Mouse (Mus musculus) neural tube, postnatal 0 days (tissue): ENCODE results near the gene Hoxc10. TPM values are rescaled to one million over a fixed set of nuclear protein-coding genes. Genes with fewer than 3 reads are reported as not detected.
A peak's percentile ranks its signal among the peaks of the same experiment; 100 is the strongest.

Source experiments
- microRNA counts: library from miRNA; unstranded; fragments of <30 nt; microRNA quantifications from one replicate; lab custom pipeline; 2015
- microRNA-seq: library from miRNA; unstranded; fragments of <30 nt; microRNA quantifications from one replicate; pipeline ENCODE4, GENCODE M21; 2016
- polyA plus RNA-seq: library from polyadenylated mRNA; unstranded; fragments of >200 nt; fragmentation: Nextera tagmentation; extraction: Ambion mirVana; gene quantifications from 2 replicates; pipeline ENCODE4 v1.2.1, GENCODE M21; 2015

The Hoxc10 gene
- polyA plus RNA-seq = 50.8 and 93.8 TPM in 2 replicates

DNA sequence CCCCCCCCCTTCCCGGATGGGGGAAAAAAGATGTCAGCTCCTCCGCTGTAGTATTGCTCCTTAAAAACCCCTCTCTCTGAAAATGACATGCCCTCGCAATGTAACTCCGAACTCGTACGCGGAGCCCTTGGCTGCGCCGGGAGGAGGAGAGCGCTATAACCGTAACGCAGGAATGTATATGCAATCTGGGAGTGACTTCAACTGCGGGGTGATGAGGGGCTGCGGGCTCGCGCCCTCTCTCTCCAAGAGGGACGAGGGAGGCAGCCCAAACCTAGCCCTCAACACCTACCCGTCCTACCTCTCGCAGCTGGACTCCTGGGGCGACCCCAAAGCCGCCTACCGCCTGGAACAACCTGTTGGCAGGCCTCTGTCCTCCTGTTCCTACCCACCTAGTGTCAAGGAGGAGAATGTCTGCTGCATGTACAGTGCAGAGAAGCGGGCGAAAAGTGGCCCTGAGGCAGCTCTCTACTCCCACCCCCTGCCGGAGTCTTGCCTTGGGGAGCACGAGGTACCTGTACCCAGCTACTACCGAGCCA, at the start of gene Hoxc10:
Gene Hoxc10 (plus strand): TSS at position 21 of the 536 bp plus-strand sequence.

DNA sequence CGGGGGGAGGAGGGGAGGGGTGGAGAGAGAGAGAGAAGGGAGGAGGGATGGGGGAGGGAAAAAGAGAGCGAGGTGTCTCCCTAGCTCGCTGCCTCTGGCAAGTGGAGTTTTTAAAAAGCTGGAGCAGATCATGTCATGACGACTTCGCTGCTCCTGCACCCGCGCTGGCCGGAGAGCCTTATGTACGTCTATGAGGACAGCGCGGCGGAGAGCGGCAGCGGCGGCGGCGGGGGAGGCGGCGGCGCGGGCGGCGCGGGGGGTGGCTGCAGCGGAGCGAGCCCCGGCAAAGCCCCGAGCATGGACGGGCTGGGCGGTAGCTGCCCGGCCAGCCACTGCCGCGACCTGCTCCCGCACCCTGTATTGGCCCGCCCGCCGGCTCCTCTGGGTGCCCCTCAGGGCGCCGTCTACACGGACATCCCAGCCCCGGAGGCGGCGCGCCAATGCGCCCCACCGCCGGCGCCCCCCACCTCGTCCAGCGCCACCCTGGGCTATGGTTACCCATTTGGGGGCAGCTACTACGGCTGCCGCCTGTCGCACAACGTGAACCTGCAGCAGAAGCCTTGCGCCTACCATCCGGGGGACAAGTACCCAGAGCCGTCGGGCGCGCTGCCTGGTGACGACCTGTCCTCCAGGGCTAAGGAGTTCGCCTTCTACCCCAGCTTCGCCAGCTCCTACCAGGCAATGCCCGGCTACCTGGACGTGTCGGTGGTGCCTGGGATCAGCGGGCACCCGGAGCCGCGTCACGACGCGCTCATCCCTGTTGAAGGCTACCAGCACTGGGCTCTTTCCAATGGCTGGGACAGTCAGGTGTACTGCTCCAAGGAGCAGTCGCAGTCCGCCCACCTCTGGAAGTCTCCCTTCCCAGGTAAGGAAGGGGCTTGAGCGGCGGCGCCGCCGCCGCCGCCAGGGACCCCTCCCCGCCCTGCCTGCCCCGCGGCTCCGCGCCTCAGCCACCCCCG, 45.3 kb upstream of the Hoxc10 start, which contains the start of gene Hoxc13:
Gene Hoxc13 (plus strand): TSS at position 51 of the 959 bp plus-strand sequence.

DNA sequence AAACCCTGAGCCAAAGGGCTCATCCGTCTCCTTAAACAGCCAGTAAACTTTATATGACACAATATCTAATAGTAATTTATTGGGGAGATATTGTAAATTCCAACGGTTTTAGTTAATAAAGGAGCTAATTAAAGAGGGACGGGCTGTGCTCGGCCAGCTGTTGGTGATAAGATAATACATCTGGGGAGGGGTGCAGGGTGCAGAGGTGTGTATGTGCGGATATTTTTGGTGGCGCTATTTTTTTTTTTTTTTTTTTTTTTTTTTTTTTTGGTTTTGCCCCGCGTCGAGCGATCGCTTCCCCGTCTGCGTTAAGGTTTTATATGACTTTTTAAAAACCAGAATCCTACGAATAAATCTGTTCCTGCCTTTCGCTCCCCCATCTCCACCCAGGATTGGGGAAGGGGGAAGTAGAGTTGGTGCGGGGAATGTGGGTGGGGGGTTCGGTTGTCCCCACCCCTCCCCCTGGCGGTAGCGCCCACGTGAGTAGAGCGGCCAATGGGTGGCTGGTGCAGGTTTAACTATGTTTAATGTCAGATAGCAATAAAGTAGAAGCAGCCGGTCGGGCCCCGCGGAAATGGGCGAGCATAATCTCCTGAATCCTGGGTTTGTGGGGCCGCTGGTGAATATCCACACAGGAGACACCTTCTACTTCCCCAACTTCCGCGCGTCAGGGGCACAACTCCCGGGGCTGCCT, 30.2 kb upstream of the Hoxc10 start, which contains the start of gene Hoxc12:
Gene Hoxc12 (plus strand): TSS at position 479 of the 694 bp plus-strand sequence.

DNA sequence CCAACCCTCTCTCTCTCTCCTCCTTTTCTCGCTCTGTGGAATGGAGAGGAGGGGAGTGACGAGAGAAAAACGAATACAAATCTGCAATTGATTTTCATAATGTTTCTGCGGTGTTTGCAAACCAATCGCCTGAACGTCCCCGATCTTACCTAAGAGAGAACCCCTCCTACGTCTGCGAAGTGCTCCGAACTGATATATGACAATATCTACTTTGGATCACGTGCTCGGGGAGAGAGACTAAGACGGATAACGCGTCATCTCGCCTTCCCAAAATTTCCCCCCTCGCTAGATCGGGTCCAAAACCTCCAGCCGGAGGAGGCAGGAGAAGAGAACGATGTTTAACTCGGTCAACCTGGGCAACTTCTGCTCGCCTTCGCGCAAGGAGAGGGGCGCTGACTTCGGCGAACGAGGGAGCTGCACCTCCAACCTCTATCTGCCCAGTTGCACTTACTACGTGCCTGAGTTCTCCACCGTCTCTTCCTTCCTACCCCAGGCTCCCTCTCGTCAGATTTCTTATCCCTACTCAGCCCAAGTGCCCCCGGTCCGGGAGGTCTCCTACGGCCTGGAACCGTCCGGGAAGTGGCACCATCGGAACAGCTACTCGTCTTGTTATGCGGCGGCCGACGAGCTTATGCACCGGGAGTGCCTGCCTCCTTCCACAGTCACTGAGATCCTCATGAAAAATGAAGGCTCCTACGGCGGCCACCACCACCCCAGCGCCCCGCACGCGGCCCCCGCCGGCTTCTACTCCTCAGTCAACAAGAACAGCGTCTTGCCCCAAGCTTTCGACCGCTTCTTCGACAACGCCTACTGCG, 12.2 kb upstream of the Hoxc10 start, which contains the start of gene Hoxc11:
Gene Hoxc11 (plus strand): TSS at position 236 of the 815 bp plus-strand sequence.

GRCm38 (mm10) chr15:102967312-102967510, 615 bp downstream of the Hoxc10 start, which contains the start of gene Hoxc5:
Hoxc5 (plus strand) TSS chr15:102967443.

GRCm38 (mm10) chr15:102976171-102976570, 9.6 kb downstream of the Hoxc10 start, which contains the start of gene Hoxc9:
Hoxc9 (plus strand) TSS chr15:102976439.

DNA sequence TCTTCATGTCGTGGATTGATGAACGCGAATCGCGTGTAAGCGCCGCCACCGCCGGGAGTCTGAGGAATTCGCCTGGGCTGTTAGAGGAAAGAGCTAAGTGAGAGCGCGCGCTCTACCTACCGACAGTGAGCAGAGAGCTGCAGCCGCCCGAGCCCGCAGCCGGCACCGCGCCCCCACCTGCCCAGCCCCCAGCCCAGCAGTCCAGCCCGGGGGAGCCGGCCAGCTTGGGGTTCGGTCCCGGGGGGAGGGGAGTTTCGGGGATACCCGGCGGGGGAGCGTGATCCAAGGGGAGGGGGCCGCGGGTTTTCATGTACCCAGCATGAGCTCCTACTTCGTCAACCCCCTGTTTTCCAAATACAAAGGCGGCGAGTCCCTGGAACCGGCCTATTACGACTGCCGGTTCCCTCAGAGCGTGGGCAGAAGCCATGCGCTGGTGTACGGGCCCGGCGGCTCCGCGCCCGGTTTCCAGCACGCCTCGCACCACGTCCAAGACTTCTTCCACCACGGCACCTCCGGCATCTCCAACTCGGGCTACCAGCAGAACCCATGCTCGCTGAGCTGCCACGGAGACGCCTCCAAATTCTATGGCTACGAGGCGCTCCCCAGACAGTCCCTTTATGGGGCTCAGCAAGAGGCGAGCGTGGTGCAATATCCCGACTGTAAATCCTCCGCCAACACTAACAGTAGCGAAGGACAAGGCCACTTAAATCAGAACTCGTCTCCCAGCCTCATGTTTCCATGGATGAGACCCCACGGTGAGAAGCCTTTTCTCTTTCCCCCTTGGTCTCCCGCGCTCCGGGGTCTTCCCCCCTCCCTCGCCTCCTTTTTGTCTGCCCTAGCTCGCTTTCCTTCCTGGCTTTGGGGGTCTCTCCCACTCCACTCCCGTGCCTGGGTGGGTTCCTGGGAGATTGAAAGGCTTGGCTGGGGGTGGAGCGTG, 24.1 kb downstream of the Hoxc10 start, which contains the start of gene Hoxc8:
Gene Hoxc8 (plus strand): TSS at position 147 of the 937 bp plus-strand sequence.

DNA sequence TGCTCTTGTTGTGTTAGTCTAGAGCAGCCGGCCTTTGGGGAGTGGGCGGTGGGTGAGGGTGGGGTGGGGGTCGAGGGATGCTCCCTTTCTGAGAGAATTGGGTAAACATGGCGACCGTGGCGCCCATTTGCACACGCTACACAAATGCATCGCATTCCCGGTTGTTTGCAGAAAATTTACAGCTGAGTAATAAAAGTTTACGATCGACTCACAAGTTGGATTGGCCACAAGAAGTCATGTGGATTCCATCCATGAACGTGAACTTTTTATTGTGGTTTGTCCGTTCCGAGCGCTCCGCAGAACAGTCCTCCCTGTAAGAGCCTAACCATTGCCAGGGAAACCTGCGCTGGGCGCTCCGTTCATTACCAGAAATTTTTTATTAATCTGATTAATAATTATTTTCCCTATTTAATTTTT, 31.4 kb downstream of the Hoxc10 start, which contains the start of gene Hoxc6:
Gene Hoxc6 (plus strand): TSS at position 319 of the 417 bp plus-strand sequence.

GRCm38 (mm10) chr15:103018636-103019035, 52.0 kb downstream of the Hoxc10 start, which contains the start of gene Hoxc4:
Hoxc4 (plus strand) TSS chr15:103018934.

MicroRNAs encoded within 50 kb of the gene (microRNA counts, 519-probe panel; counts per million panel counts)
- microRNA mmu-miR-615-3p (lab: Ali Mortazavi, UCI) = 3,343 counts per million, percentile 21 among the panel's probes with 10 or more counts
- 40.5 counts per million for microRNA mmu-miR-615-5p (lab: Ali Mortazavi, UCI)

Small RNA genes lying within 50 kb of the gene (microRNA-seq; reads per million reads assigned to microRNA genes)
- gene Mir196a-2 (1,169 reads per million, percentile 76 among the genes with 10 or more reads in this experiment), gene Mir615 (4,961 reads per million, percentile 91 among the genes with 10 or more reads in this experiment)

Other genes starting within 250 kb of the Hoxc10 start
- gene Calcoco1, start 244.6 kb upstream of the Hoxc10 start, polyA plus RNA-seq = 19.3 and 24.4 TPM in 2 replicates
- gene Hoxc13, start 45.7 kb upstream of the Hoxc10 start, polyA plus RNA-seq = 0.18 and 3.5 TPM in 2 replicates
- gene Hoxc12, start 30.0 kb upstream of the Hoxc10 start, polyA plus RNA-seq = 4.4 and 20.1 TPM in 2 replicates
- gene Hoxc11, start 12.4 kb upstream of the Hoxc10 start, polyA plus RNA-seq = 2.2 and 6.3 TPM in 2 replicates
- 2.0 and 9.5 TPM in 2 replicates for gene Hoxc5, start 647 bp downstream of the Hoxc10 start, polyA plus RNA-seq
- gene Hoxc9, start 9.6 kb downstream of the Hoxc10 start, polyA plus RNA-seq = 25.1 and 28.0 TPM in 2 replicates
- gene Hoxc8, start 23.8 kb downstream of the Hoxc10 start, polyA plus RNA-seq = 27.7 and 63.8 TPM in 2 replicates
- gene Hoxc6, start 31.5 kb downstream of the Hoxc10 start, polyA plus RNA-seq = 12.5 and 22.4 TPM in 2 replicates
- 10.9 and 19.8 TPM in 2 replicates for gene Hoxc4, start 52.1 kb downstream of the Hoxc10 start, polyA plus RNA-seq
- 9.8 and 10.9 TPM in 2 replicates for gene Smug1, start 200.3 kb downstream of the Hoxc10 start, polyA plus RNA-seq